Mouse (Mus musculus): ENCODE data around the gene 1500009L16Rik. TPM values are rescaled to one million over a fixed set of nuclear protein-coding genes. Genes with fewer than 3 reads are reported as not detected.

1500009L16Rik gene
- polyA plus RNA-seq, 1 experiment from 2014 or later, result 44.0 TPM

DNA sequence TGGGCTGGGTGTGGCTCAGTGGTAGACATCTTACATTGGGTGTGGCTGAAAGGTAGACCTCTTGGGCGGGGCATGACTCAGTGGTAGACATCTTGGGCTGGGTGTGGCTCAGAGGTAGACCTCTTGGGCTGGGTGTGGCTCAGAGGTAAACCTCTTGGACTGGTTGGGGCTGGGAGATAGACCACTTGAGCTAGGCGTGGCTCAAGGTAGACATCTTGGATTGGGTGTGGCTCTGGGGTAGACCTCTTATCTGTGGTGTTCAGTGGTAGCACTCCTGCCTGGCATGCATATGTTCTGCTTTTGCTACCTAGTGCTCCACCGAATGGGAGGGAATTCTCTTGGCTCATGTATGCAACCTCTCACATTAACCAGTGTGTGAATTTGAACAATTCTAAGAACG, 11.1 kb downstream of the 1500009L16Rik start:
- ATAC-seq (replicated peaks; ENCODE audit: low FRiP score) (no peak), DNase-seq (ENCODE audit: low spot score) (no peak)
- Histone ChIP-seq H3K4me2 (ENCODE audit: low read depth, low read length, severe bottlenecking) (no peak overlapping the region), H3K27ac (ENCODE audit: low read depth, low read length) (no peak overlapping the region), H3K4me3 (ENCODE audit: low read depth, low read length) (no peak overlapping the region), H3K27me3 (ENCODE audit: control insufficient read depth, insufficient read depth, low read length) (no peaks in the 10 kb centered on the region), H3K4me1 (replicated peaks; ENCODE audit: control insufficient read depth, insufficient read depth, low read length) (no peaks in the 10 kb centered on the region), H3K9me3 (ENCODE audit: control insufficient read depth, low read length) (no peaks in the 10 kb centered on the region), H3K9ac (ENCODE audit: low read length) (no peak overlapping the region), H3K36me3 (ENCODE audit: control insufficient read depth, insufficient read depth, low read length) (no peaks in the 10 kb centered on the region)
- 84% methylated on average over 4 of the region's 4 CpGs for WGBS

DNA sequence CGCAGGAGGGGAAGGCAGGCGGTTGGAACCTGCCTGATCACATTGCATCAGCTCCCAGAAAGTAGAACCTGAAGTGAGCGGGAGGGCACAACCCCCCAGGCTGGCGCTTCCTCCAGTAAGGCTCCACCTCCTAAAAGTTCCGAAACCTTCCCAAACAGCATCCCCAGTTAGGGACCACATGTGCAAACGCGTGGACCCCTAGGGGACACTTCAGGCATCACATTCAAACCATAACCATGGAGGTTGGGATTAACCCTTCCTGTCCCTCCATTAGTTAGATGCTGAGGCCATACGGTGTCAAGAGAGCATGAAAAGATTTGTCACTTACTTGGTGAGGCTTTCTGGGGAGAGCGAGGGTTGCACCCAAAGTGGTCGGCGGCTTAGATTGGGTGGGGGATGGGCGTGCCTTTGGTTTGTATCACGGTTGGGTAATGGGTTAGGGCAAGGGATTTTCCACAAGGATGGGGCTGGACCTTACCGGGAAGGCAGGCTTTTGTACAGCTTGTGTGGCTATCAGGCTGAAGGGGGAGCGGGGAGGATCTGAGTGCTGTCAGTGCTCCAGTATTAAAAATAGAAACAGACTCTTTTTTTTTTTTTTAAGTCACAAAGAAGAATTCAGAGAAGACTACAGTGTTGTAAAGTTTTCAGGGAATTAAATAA, 16.5 kb downstream of the 1500009L16Rik start:
- no peaks in the 10 kb centered on the region for H3K4me1 ChIP-seq (replicated peaks; ENCODE audit: control insufficient read depth, insufficient read depth, low read length)
- no peak overlapping the region for H3K4me2 ChIP-seq (ENCODE audit: low read depth, low read length, severe bottlenecking)
- ATAC-seq (replicated peaks; ENCODE audit: low FRiP score) (no peak), DNase-seq (ENCODE audit: low spot score) (no peak)
- H3K9ac ChIP-seq (ENCODE audit: low read length), result no peak overlapping the region
- no peak overlapping the region for H3K4me3 ChIP-seq (ENCODE audit: low read depth, low read length)
- no peak overlapping the region for H3K27ac ChIP-seq (ENCODE audit: low read depth, low read length)
- H3K9me3 ChIP-seq (ENCODE audit: control insufficient read depth, low read length), result peaks cover 3% of the 10 kb centered on the region; the same call in 1 of the 2 replicates
- H3K36me3 ChIP-seq (ENCODE audit: control insufficient read depth, insufficient read depth, low read length), result no peaks in the 10 kb centered on the region
- H3K27me3 ChIP-seq (ENCODE audit: control insufficient read depth, insufficient read depth, low read length), result no peaks in the 10 kb centered on the region
- 80% methylated on average over 15 of the region's 15 CpGs for WGBS

DNA sequence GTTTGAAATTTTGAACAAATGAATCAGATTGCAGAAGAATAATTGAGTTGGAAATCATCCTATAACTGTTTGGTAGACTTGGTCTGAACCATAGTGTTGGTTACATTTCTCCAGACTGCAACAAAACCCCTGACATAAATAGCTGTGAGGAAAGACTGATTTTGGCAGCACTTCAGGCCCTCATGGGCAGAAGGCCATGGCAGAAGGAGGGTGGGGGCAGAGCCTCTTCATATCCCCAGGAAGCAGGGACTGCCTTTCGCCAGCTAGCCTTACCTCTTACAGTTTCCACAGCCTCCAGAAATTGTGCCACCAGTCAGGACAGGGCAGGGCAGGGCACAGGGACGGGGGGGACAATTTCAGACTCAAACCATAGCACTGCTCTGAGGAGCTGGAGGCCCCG, 22.0 kb downstream of the 1500009L16Rik start:
- no peak overlapping the region for H3K4me2 ChIP-seq (ENCODE audit: low read depth, low read length, severe bottlenecking)
- 91% methylated on average over 3 of the region's 3 CpGs for WGBS
- H3K9ac ChIP-seq (ENCODE audit: low read length), result no peak overlapping the region
- DNase-seq (ENCODE audit: low spot score), result no peak
- no peaks in the 10 kb centered on the region for H3K4me1 ChIP-seq (replicated peaks; ENCODE audit: control insufficient read depth, insufficient read depth, low read length)
- no peak overlapping the region for H3K4me3 ChIP-seq (ENCODE audit: low read depth, low read length)
- ATAC-seq (replicated peaks; ENCODE audit: low FRiP score), result no peak
- no peak overlapping the region for H3K27ac ChIP-seq (ENCODE audit: low read depth, low read length)
- H3K9me3 ChIP-seq (ENCODE audit: control insufficient read depth, low read length), result peaks cover 3% of the 10 kb centered on the region; the same call in 1 of the 2 replicates
- no peaks in the 10 kb centered on the region for H3K36me3 ChIP-seq (ENCODE audit: control insufficient read depth, insufficient read depth, low read length)
- no peaks in the 10 kb centered on the region for H3K27me3 ChIP-seq (ENCODE audit: control insufficient read depth, insufficient read depth, low read length)

DNA sequence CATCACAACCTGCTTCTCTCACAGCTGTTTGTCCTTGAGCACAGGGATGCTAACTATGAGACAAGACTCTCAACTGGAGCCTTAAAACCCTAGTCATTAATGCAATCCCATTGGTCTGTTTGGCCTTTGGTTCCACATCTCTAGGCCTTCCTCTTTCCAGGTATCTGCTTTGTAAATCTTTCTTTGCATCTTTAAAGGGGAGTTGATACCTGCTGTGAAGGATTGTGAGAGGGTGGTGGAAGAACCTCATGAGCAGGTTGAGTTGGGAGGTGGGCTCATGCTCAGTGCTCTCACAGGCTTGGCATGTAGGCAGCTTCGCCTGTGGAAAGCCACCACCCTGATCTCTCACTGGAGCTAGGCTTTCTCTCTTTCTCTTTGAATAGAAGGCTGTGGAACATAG, 30.4 kb downstream of the 1500009L16Rik start:
- DNase-seq (ENCODE audit: low spot score) (no peak), ATAC-seq (replicated peaks; ENCODE audit: low FRiP score) (no peak)
- H3K9ac ChIP-seq (ENCODE audit: low read length), result no peak overlapping the region
- H3K9me3 ChIP-seq (ENCODE audit: control insufficient read depth, low read length), result no peaks in the 10 kb centered on the region
- H3K4me1 ChIP-seq (replicated peaks; ENCODE audit: control insufficient read depth, insufficient read depth, low read length), result no peaks in the 10 kb centered on the region
- H3K27me3 ChIP-seq (ENCODE audit: control insufficient read depth, insufficient read depth, low read length), result no peaks in the 10 kb centered on the region
- no peak overlapping the region for H3K4me3 ChIP-seq (ENCODE audit: low read depth, low read length)
- no peak overlapping the region for H3K27ac ChIP-seq (ENCODE audit: low read depth, low read length)
- no peaks in the 10 kb centered on the region for H3K36me3 ChIP-seq (ENCODE audit: control insufficient read depth, insufficient read depth, low read length)
- no peak overlapping the region for H3K4me2 ChIP-seq (ENCODE audit: low read depth, low read length, severe bottlenecking)
- WGBS, result 86% methylated on average over 1 of the region's 1 CpGs

DNA sequence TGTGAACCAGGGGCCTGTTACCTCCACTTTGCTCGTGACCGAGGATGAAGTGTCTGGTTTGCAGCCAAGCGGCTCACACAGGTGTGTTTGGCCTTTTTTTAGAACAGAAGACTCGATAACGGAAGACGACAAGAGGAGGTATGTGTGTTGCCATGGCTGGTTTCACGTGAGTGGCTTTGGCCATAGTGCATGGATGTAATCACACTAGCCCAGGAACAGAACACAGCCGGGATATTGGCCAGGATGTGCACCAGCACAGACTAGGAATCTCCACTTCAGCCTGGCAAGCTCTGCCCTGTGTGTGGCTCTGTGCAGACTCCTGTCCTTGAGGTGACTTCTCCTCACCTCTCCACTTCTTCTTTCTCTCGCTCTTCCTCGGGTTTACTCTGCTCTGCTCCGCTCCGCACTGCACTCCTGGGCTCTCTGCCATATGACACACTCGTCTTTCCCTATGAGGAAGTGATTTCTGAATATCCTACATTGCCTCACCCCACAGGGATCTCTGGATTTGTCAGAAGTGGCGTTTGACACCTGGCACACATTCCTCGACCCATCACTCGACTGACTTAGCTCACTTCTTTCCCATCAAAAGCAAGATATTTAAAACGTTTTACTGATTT, 34.8 kb downstream of the 1500009L16Rik start:
- WGBS, result 94% methylated on average over 17 of the region's 17 CpGs
- Histone ChIP-seq H3K36me3 (ENCODE audit: control insufficient read depth, insufficient read depth, low read length) (no peaks in the 10 kb centered on the region; the same call in 1 of the 2 replicates), H3K4me1 (replicated peaks; ENCODE audit: control insufficient read depth, insufficient read depth, low read length) (no peaks in the 10 kb centered on the region), H3K27me3 (ENCODE audit: control insufficient read depth, insufficient read depth, low read length) (no peaks in the 10 kb centered on the region), H3K4me3 (ENCODE audit: low read depth, low read length) (no peak overlapping the region), H3K27ac (ENCODE audit: low read depth, low read length) (no peak overlapping the region), H3K9ac (ENCODE audit: low read length) (no peak overlapping the region), H3K4me2 (ENCODE audit: low read depth, low read length, severe bottlenecking) (no peak overlapping the region), H3K9me3 (ENCODE audit: control insufficient read depth, low read length) (no peaks in the 10 kb centered on the region)
- ATAC-seq (replicated peaks; ENCODE audit: low FRiP score) (no peak), DNase-seq (ENCODE audit: low spot score) (no peak)

DNA sequence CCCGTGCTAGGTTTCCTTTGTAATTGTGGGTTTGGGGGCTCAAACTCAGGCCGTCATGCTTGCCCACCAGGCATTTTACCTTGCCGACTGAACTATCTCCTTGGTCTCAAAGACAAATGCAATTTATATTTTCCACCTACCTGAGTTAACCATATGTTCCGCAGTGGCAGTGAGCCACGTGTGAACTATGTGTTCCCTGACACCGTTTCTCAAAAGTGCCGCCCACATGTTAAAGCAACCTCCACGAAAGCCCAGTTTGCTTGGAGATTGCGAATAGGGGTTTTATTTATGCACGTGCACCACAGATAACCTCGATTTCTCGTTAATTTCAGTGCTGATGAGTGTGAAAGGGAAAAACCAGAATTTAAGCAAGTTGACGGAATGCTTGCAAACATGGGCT, 36.1 kb downstream of the 1500009L16Rik start:
- Histone ChIP-seq H3K27ac (ENCODE audit: low read depth, low read length) (no peak overlapping the region), H3K4me2 (ENCODE audit: low read depth, low read length, severe bottlenecking) (no peak overlapping the region), H3K4me3 (ENCODE audit: low read depth, low read length) (no peak overlapping the region), H3K4me1 (replicated peaks; ENCODE audit: control insufficient read depth, insufficient read depth, low read length) (no peaks in the 10 kb centered on the region), H3K27me3 (ENCODE audit: control insufficient read depth, insufficient read depth, low read length) (no peaks in the 10 kb centered on the region), H3K36me3 (ENCODE audit: control insufficient read depth, insufficient read depth, low read length) (no peaks in the 10 kb centered on the region; the same call in 1 of the 2 replicates), H3K9ac (ENCODE audit: low read length) (no peak overlapping the region), H3K9me3 (ENCODE audit: control insufficient read depth, low read length) (no peaks in the 10 kb centered on the region)
- DNase-seq (ENCODE audit: low spot score), result no peak
- no peak for ATAC-seq (replicated peaks; ENCODE audit: low FRiP score)
- 88% methylated on average over 13 of the region's 13 CpGs for WGBS

DNA sequence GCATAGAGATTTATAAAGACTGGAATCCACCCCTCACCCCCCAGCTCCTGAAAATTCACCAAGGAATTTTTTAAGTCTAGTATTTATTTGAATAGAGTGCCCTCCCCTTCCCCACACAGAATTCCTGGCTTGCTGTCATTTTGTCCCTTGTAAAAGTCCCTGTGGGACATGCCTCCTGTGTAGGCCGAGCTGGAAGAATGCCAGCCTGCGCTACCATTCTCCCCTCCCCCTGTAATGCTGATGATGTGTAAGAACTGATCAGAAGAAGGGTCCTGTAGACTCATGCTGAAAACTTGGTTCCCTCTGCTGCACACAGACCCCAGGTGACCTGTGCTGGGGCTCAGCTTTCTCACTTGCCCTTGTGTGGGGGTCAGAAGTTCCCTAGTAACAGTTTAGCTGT, 37.9 kb downstream of the 1500009L16Rik start:
- no peak overlapping the region for H3K4me2 ChIP-seq (ENCODE audit: low read depth, low read length, severe bottlenecking)
- no peak overlapping the region for H3K4me3 ChIP-seq (ENCODE audit: low read depth, low read length)
- no peaks in the 10 kb centered on the region; the same call in 1 of the 2 replicates for H3K9me3 ChIP-seq (ENCODE audit: control insufficient read depth, low read length)
- DNase-seq (ENCODE audit: low spot score) (no peak), ATAC-seq (replicated peaks; ENCODE audit: low FRiP score) (no peak)
- H3K27ac ChIP-seq (ENCODE audit: low read depth, low read length), result no peak overlapping the region
- H3K27me3 ChIP-seq (ENCODE audit: control insufficient read depth, insufficient read depth, low read length), result no peaks in the 10 kb centered on the region
- no peak overlapping the region for H3K9ac ChIP-seq (ENCODE audit: low read length)
- no peaks in the 10 kb centered on the region for H3K4me1 ChIP-seq (replicated peaks; ENCODE audit: control insufficient read depth, insufficient read depth, low read length)
- no peaks in the 10 kb centered on the region; the same call in 1 of the 2 replicates for H3K36me3 ChIP-seq (ENCODE audit: control insufficient read depth, insufficient read depth, low read length)
- 80% methylated on average over 2 of the region's 2 CpGs for WGBS

DNA sequence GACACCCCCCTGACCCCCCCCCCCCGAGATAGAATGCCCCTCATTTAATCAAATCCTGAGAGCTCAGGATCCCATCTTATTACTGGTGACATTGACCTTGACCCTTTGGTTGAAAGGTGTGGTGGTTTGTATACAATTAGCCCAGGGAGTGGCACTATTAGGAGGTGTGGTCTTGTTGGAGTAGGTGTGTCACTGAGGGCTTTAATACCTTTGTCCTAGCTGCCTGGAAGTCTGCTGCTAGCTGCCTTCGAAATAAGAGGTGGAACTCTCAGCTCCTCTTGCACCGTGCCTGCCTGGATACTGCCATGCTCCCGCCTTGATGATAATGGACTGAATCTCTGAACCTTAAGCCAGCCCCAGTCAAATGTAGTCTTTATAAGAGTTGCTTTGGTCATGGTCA, 41.2 kb downstream of the 1500009L16Rik start:
- Histone ChIP-seq H3K4me2 (ENCODE audit: low read depth, low read length, severe bottlenecking) (no peak overlapping the region), H3K27ac (ENCODE audit: low read depth, low read length) (no peak overlapping the region), H3K4me1 (replicated peaks; ENCODE audit: control insufficient read depth, insufficient read depth, low read length) (no peaks in the 10 kb centered on the region), H3K9me3 (ENCODE audit: control insufficient read depth, low read length) (no peaks in the 10 kb centered on the region; the same call in 1 of the 2 replicates), H3K36me3 (ENCODE audit: control insufficient read depth, insufficient read depth, low read length) (no peaks in the 10 kb centered on the region; the same call in 1 of the 2 replicates), H3K9ac (ENCODE audit: low read length) (no peak overlapping the region), H3K4me3 (ENCODE audit: low read depth, low read length) (no peak overlapping the region), H3K27me3 (ENCODE audit: control insufficient read depth, insufficient read depth, low read length) (no peaks in the 10 kb centered on the region)
- ATAC-seq (replicated peaks; ENCODE audit: low FRiP score), result no peak
- WGBS, result 84% methylated on average over 4 of the region's 4 CpGs
- no peak for DNase-seq (ENCODE audit: low spot score)

DNA sequence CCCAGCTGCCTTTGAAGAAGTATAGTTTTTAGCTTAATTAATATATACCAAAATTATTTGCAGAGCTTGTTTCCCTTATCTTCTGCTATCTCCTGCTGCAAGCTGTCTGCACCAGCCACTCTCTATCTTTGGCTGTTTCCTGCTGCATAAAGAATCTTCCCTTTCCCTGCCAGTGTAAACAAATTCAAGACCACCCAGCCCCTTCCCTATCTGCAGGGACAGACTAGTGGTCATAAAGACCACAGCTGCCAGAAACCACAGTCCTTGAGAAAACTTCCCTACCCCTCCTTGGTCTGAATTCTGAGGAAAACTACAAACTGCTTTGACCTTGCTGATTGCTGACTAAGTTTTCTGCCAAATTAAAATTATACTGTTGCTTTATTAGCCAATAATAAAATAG, 44.2 kb downstream of the 1500009L16Rik start:
- no peak overlapping the region for H3K4me2 ChIP-seq (ENCODE audit: low read depth, low read length, severe bottlenecking)

More for the DNA sequence above, 44.2 kb downstream of the 1500009L16Rik start:
- Histone ChIP-seq H3K9ac (ENCODE audit: low read length) (no peak overlapping the region), H3K36me3 (ENCODE audit: control insufficient read depth, insufficient read depth, low read length) (no peaks in the 10 kb centered on the region), H3K27me3 (ENCODE audit: control insufficient read depth, insufficient read depth, low read length) (no peaks in the 10 kb centered on the region), H3K4me3 (ENCODE audit: low read depth, low read length) (no peak overlapping the region), H3K9me3 (ENCODE audit: control insufficient read depth, low read length) (no peaks in the 10 kb centered on the region; the same call in 1 of the 2 replicates), H3K4me1 (replicated peaks; ENCODE audit: control insufficient read depth, insufficient read depth, low read length) (no peaks in the 10 kb centered on the region), H3K27ac (ENCODE audit: low read depth, low read length) (no peak overlapping the region)
- ATAC-seq (replicated peaks; ENCODE audit: low FRiP score) (no peak), DNase-seq (ENCODE audit: low spot score) (no peak)

Data from forebrain, embryonic 11.5 days (tissue).